8 mouse cellular contexts compared by ENCODE assay signal in genomic region chr2:166906523-166907182, GRCm38 (mm10). TPM values are rescaled to one million over a fixed set of nuclear protein-coding genes. Genes with fewer than 3 reads are reported as not detected.
DNase-seq lines count a peak whose midpoint lies in the region; ATAC-seq and TF ChIP-seq lines count a peak whose summit lies in the region.

No protein-coding gene starts in this region.

- no peak for TF ChIP-seq CTCF in left cerebral cortex, adult 2 months (IDR thresholded peaks at IDR 0.05)

- peaks cover 17% of the 10 kb centered on the region for H3K4me1 ChIP-seq in forebrain, embryonic 16.5 days (replicated peaks; ENCODE audit: control insufficient read depth, insufficient read depth, low read length)

- no peaks in the 10 kb centered on the region for H3K9me3 ChIP-seq in forebrain, embryonic 16.5 days (ENCODE audit: control insufficient read depth, low read length)

- no peaks in the 10 kb centered on the region for H3K27me3 ChIP-seq in forebrain, embryonic 16.5 days (replicated peaks; ENCODE audit: control insufficient read depth, insufficient read depth, low read length)

- peak; percentile 13 for ATAC-seq in activated CD4-positive, CD25-positive, alpha-beta regulatory T cell, adult 4 months
- ATAC-seq in forebrain, embryonic 16.5 days: peak; percentile 34
- peak; percentile 10; the same call in 1 of the 2 replicates for ATAC-seq in megakaryocyte-erythroid progenitor cell, adult 5-6 weeks (replicated peaks; ENCODE audit: low FRiP score, low TSS enrichment, poor library complexity, severe bottlenecking)

- H3K4me3 ChIP-seq in left cerebral cortex, adult 2 months: peak overlapping the region; percentile 78
- H3K4me3 ChIP-seq in forebrain, embryonic 16.5 days (replicated peaks; ENCODE audit: low read length): peak overlapping the region; percentile 98

- H3K27ac ChIP-seq in left cerebral cortex, adult 2 months: peak overlapping the region; percentile 97
- H3K27ac ChIP-seq in forebrain, embryonic 16.5 days (ENCODE audit: low read length): peak overlapping the region; percentile 99

- DNase-seq in left cerebral cortex, adult 2 months (ENCODE audit: extremely low spot score in 1 of 2, low spot score in 2 of 2): no peak
- no peak for DNase-seq in left cerebral cortex, adult 8-10 months (ENCODE audit: low spot score in 2 of 2)
- peak; percentile 14 to 29 for DNase-seq in kidney, postnatal 4 days
- DNase-seq in left cerebral cortex, postnatal 4 days: no peak
- DNase-seq in urinary bladder, adult 2 months (ENCODE audit: low spot score): no peak

- peak overlapping the region; percentile 84 for H3K4me2 ChIP-seq in forebrain, embryonic 16.5 days (ENCODE audit: low read length)

- WGBS in forebrain, embryonic 16.5 days: under 1% methylated on average over 28 of the region's 28 CpGs

- peak overlapping the region; percentile 91 for H3K9ac ChIP-seq in forebrain, embryonic 16.5 days (replicated peaks; ENCODE audit: low read depth, low read length)

- no peaks in the 10 kb centered on the region for H3K36me3 ChIP-seq in forebrain, embryonic 16.5 days (ENCODE audit: control insufficient read depth, insufficient read depth)

- intact Hi-C loops in left cerebral cortex, adult 2 months (cut with DNase I): loop anchor here (5.0 kb wide), 1 partner anchor 91 kb away; the partner anchor contains the start of gene Stau1
- intact Hi-C loops in left cerebral cortex, postnatal 4 days (cut with DNase I): no loop called here

RNA-seq across cellular contexts. Expression of gene Cse1l, which starts 0.8 kb away (rescaled TPM):
- total RNA-seq in left cerebral cortex, adult 2 months (2021): 10 to 100 TPM; 52.2 to 60.6 TPM
- total RNA-seq in left cerebral cortex, adult 8-10 months (2022): 10 to 100 TPM; 55.4 to 61.0 (median 58.1) TPM
- 10 to 100 TPM; 59.7 to 65.0 TPM for polyA plus RNA-seq in activated CD4-positive, CD25-positive, alpha-beta regulatory T cell, adult 4 months (2017; shearing (Covaris generic))
- polyA plus RNA-seq in forebrain, embryonic 16.5 days (2015; fragmentation: Nextera tagmentation; extraction: Ambion mirVana): 107 and 120 TPM in 2 replicates
- total RNA-seq in megakaryocyte-erythroid progenitor cell, adult 5-6 weeks (2014; fragmentation: Nextera tagmentation): 137 and 147 TPM in 2 replicates
- total RNA-seq in megakaryocyte-erythroid progenitor cell, adult 5-6 weeks (2017): 146 and 222 TPM in 2 replicates
- total RNA-seq in left cerebral cortex, postnatal 4 days (2021): 10 to 100 TPM; 81.4 to 83.7 TPM
- polyA plus RNA-seq in urinary bladder, adult 2 months (2012; rRNA removed): 30.9 and 37.9 TPM in 2 replicates

Comparison
In these comparisons a context has a peak if more than half of its experiments do, and no peak if none do; other contexts are left out.
1. DNase-seq: peak in kidney, postnatal 4 days (2 of 2); none in left cerebral cortex, adult 2 months (0 of 2), left cerebral cortex, adult 8-10 months (0 of 2), left cerebral cortex, postnatal 4 days (single experiment) and urinary bladder, adult 2 months (single experiment).
2. Peak in every context shown above with its lines, with median percentiles within 50 percentile points of each other: ATAC-seq.